Mouse (Mus musculus) cerebellum, adult 9-11 months (tissue): ENCODE measurements around the gene Gm45623.

Experiments used
- DNase-seq: peaks from one replicate; pipeline ENCODE4 v3.0.0; 2022

The Gm45623 gene

DNA sequence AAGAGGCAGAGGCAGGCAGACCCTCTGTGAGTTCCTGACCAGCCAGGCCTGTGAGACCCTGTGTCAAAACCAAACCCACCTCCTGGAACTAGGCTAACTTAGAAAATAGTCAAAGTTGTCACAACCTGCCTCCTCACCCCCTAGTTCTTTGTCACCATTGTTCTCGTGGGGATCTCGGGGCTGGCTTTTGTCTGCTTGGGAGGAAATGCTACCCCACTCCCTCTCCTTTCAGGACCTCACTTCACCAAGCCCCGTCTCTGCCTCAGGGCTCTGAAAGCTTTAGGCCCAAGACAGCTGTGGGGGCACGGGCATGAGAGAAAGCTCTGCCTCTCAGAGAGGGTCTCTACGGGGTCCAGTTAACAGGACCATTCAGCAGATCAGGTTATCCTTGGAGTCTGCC is 1.9 kb downstream of the Gm45623 start:
- DNase-seq: no peak

DNA sequence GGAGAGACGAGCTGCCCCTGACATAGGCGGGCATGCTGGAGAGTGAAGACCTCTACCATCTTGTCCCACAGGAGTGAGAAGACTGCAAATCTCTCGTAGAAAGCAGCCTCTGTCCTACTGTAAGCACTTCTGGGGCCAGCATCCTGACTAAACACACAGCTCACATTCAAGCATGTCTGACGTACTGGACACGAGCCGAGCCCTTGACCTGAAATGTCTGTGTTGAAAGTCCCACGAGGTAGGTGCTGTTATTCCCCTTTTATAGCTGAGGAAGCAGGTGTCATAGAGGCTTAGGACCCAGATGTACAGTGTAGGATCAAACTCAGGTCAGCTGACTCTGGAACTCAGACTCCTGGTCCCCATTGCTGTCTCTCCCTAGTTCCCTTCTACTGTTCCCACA is 4.2 kb downstream of the Gm45623 start:
- no peak for DNase-seq

DNA sequence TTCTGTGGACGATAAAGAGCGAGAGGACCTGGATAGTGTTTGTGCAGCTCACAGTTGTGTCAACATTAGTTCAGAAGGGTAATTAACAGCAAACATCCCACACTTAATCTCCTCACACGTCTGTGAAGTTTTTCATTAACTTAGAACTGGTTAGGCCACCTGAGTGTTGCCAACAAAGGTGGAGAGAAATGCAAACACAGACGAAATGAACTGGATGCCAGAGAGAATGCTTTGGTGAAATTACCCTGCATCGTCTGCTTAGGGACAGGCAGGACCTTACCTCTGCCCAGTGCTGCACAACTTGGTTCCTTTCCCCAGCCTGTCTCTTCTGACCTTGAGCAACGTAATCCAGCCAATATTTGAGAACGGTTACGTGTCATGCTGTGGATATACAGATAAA is 6.1 kb downstream of the Gm45623 start:
- DNase-seq: no peak

DNA sequence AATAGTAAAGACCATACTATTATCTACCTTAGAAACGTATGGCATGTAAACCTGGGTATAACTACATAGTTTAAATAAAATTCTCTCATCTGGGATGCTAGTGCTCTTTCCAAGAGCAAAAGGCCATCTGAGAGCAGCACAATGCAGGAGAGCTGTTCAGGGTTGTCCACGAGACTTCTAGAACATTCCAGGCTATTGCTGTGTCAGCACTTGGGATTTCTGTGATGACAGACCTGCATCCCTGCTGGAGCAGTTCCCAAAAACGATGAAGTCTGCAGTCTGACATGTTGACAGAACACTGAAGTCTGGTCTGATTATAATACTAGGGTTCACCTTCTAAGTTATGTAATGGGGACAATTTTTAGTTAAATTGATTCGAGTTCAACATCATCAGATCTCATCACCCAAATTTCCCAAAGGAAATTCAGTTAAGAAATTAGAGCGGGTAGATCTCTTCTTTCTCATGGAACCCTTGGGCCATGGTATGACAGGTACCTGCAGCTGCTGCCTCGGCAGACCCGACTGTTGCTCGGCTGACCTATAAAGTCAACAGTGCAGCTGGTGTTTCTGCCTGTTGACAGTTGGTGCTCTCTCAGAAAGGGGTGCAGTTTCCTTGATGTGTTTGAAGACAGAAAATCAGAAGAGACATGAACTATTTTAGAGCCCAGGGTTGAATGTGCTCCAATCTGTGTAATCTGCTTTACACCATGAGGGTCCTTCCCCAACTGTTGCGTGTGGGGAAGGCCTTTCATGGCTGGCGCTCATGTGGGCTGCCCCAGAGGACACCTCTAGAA is 6.7 kb downstream of the Gm45623 start:
- no peak for DNase-seq

DNA sequence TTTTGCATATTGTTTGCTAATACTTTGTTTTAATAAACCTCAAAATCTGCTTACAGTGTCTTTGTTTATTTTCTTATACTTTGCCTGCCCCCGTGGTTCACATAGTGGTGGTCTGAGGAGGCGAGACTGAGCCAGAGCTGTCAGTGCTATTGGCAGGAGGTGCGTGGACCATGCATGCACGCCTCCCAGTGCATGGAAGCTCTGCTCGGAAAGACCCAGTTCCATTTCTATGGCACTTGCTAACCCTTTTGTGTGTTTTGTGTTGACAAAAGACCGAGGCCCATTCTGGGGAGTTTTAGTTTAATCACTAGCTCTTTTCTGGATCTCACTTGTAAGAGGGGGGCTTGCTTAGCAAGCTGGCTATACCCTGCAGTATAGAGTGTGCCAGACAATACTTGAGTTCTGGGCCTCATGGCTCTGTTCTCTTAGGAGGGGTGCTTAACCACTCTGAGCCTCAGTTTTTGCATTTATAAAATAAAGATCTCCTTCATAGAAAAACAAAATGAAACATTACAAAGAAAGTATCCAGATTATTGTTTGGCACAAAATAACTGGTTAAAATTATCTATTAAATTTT is 11.2 kb downstream of the Gm45623 start:
- DNase-seq: no peak

DNA sequence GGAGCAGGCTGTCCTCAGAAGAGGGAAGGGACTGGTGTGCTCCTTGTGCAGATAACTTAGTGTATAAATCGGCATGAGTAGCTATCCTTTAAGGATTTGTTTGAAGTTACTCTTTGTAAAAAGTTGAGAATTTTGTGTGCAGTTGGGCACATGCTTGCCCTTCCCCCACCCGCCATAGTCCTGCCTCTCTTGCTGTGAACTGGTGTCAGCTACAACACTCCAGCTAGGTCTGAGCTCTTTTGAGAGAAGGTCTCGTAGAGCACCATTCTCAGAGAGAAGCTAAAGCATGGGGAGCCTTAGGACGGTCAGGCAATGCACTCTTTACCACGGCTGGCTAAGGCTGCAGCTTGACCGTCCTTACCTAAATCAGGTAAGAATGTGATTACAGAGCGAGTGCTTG is 11.9 kb downstream of the Gm45623 start:
- no peak for DNase-seq

DNA sequence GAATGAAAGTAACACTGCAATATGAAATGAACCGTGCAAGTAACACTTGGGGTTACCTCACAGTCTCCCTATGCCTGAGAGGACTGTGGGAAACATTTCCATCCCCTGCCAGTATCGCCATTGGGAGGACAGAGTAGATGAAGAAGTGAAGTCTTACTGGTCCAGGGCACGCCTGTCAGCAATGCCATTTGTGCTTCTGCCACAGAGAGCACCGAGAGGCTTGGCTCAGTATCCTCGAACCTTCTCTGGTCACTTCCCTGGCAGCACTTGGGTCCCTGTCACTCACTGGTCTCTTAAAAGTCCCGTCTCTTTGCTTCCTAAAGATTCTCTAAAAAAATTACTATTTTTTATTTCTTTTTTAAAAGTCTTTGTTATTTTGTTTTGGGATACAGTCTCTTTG is 13.1 kb downstream of the Gm45623 start:
- DNase-seq: no peak

DNA sequence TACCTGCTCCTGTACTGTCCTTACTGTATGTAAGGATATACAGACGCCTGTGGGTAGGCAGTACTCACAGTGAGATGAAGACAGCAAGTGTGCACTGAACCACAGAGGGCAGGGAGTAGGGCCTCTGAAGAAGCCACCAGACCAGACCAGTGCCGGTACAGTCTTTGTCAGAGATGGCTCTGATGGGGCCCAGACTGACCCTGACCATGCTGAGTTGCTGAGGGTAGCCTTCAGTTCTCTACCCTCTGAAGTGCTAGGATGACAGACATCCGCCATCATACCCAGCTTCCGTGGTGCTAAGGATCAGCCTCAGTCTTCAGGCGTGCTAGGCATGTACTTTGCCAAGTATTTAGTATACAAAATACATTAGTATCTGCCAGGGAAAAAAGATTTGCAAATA is 14.1 kb downstream of the Gm45623 start:
- no peak for DNase-seq

DNA sequence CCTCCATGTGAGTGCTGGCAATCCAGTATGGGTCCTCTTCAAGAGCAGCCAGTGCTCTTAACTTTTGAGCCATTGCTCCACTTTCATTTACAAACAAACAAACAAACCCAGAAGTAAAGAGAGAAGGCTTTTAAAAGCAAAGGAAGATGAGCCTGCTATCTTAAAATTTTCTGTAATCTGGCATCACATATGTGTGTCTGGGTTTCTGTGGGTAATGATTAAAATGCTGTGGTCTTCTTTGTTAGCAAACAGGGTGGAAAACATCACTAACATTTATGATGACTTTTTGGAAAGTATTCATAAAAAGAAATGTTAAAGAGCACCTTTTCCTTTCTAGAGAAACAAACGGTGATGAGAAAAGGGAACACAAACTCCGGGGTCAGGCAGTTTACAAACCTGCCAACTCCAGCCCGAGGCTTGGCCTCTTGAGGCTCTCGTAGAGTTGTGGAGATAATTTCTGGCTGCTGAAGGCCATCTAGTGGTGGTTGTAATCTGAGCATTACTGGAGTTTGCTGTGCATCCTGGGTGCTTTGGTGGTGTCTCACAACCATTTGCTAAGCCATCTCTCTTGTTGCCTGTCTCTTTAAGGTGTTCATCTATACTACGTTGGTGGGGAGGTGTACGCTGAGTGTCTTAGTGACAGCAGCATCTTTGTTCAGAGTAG is 18.3 kb downstream of the Gm45623 start:
- no peak for DNase-seq

DNA sequence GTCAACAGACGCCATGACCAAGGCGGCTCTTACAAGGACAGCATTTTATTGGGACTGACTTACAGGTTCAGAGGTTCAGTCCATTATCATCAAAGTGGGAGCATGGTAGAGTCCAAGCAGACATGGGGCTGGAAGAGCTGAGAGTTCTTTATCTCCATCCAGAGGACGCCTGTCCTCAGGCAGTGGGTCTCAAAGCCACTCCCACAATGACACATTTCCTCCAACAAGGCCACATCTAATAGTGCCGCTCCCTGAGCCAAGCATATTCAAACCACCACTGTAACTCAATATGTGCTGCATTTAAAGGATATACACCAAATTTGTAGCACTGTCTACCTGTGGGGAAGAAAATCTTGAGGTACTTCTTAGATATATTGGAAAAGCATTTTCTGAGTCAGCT is 19.0 kb downstream of the Gm45623 start:
- no peak for DNase-seq

DNA sequence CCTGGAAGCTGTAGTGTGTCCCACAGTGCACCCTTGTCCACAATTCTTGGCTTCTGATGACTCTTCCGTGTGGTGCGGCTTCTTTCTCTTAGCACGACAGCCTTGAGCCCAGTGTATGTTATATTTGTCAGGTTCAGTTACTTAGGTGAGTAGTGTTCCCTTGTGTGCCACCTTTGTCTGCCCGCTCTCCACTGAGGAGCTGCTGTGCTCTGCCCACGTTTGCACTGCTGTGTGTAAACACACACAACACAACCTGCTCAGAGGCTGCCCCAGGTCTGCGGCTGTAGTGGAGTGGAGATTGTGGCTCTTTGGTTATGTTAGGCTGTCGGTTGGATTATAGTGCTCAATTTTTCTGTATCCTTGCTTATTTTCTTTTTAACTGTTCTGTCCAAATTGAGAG is 24.6 kb downstream of the Gm45623 start:
- DNase-seq: no peak

DNA sequence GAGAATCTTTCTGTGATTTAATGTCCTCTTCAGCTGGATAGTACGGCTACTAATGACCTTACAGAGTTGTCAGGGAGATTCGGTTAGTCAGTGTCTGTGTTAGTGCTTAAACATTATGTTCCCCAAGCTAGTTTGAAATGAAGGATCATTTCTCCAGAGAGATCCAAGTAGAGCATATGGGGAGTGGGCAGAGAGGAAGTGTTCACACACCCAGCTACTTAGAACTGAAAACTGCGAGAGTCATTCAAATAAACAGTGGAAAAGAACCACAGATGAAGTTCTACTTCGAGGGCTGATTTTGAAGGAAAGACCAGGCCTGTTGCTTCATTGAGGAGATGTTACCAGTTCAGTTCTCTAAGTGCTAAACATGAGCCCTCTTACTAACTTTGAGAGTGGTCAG is 27.1 kb downstream of the Gm45623 start:
- no peak for DNase-seq

DNA sequence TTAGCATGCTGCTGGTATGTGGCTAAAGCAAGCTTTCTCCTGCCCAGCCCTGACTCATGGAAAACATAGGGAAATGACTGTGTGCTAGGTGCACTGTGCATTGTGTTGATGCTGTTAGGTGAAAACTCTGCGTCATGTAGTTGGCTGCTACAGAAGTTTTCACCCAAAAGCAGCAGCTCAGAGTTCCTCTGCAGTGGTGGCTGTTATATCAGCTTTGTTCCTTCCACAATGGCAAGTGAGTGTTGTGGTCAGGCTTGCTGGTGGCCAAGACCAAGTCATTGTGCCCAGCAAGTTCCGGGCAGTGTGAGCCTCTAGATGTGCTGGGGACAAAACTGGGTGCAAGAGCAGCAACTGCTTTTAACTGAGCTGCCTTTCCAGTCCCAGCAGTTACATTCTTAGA is 41.4 kb downstream of the Gm45623 start:
- DNase-seq: no peak

DNA sequence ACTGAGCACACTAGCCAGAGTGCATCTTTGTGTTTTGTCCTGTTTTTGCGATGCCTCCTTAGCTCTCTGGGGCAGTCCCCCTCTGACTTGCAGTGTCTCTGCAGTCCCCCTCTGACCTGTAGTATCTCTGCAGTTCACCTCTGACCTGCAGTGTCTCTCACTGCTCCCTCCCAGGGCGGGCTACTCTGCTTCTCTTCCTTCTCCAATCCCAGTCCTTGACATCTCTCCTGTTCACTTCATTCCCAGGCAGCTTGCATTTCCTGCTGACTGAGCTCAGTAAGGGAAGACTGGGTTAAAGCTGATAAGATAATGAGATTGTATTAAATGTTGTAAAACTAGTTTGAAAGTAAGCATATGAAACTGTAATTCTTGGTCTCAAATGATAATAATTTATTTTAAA is 43.0 kb downstream of the Gm45623 start:
- no peak for DNase-seq

DNA sequence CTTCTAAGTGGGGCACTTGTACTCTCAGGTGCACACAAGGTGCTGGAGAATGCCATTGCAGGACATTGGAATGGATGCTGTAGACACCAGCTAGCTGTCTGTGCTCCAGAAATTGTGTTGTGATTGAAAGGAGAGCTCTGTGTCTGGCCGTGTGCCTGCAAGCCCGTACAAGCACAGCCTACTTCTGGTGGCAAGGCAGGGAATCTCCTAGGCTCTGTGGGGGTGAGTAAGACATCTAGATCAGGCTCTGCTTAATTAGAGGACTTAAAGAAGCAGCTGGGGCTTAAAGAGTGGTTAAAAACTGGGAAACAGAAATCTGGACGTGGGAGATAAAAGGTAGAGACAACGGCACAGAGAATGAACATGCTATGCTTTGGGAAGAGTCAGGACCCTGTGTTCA is 46.0 kb downstream of the Gm45623 start:
- DNase-seq: no peak

DNA sequence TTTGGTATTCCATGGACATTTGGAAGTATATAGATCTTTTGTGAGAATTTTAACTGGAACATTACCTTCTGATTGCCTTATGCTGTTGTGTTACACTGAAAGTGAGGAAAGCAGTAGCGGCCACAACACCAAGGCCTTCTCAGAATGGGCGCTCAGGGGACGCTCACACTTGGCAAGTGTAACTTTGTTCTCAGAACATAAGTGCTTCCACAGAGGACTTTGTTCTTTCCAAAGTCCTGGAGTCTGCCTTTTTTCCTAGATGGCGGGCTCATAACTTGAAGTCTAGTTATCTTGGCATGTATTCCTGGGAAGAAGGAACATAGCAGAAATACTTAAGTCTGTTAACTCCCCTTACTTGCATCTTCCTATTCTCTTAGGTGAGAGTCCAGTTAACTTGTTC is 46.5 kb downstream of the Gm45623 start:
- DNase-seq: no peak

DNA sequence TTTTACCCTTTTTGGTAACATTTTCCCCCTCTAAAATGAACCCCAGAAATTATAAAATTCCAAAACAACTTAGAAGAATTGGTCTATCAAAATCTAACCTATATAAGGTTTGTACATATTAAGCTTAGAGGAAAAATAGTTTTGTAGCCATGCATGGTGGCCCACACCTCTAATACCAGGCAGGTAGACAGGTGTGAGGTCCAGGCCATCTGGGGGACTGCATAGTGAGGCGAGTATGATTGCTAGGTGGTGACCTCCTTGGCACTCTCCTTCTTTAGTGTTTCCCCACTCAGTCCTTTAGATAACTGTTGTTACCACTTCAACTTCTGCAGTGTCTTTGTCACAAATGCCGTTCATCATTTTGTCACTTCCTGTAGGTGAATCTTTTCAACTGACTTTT is 49.0 kb downstream of the Gm45623 start:
- DNase-seq: no peak

DNA sequence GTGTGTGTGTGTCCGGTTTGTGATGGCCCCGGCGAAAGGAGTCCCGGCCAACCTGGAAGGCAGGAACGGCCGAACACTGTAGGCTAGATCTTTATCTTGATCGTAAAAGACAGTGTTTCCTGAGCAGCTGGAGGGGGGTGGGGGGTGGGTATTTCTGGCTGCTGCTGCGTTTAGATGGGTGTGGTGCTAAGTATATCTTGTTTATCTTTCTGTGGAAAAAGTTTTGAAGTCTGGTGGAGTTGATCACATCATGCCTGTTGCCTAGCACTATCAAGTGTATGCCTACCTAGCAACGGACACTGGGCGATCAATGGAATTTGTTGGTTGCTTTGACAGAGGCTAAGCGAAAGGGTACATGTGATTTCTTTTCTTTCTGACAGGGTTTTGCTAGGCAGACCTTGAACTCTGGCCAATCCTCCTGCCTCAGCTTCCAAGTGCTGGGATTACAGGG is 49.7 kb downstream of the Gm45623 start:
- DNase-seq: peak; percentile 48

DNA sequence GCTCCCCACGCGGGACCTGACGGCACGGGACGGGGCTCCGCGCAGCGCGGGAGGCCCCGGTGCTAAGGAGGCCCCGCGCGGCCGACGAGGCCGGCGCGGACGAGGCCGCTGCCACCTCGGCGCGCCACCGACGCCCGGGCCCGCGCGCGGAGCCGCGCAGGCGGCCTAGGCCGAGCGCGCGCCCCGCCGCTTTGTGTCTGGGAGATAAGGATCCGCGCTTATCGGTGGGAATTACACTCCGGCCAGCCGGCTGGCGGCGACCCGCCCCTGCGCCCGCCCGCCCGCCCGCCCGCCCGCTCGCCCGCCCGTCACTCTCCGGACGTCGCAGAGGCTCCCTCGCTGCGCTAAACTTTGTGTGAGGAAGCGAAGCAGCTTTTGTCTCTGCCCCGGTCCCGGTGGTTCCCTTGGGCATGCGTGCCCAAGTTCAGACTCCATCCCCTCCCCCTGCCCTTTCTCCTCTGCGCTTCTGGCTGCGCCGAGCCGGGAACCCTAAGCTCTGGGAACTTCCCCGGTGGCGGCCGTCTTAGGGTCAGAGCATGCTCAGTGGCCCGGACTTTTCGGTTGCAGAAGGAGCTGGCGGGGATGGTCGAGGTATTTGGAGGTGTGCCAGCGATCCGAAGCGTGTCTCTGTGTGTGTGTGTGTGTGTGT is 50.3 kb downstream of the Gm45623 start:
- peak; percentile 80 for DNase-seq

DNA sequence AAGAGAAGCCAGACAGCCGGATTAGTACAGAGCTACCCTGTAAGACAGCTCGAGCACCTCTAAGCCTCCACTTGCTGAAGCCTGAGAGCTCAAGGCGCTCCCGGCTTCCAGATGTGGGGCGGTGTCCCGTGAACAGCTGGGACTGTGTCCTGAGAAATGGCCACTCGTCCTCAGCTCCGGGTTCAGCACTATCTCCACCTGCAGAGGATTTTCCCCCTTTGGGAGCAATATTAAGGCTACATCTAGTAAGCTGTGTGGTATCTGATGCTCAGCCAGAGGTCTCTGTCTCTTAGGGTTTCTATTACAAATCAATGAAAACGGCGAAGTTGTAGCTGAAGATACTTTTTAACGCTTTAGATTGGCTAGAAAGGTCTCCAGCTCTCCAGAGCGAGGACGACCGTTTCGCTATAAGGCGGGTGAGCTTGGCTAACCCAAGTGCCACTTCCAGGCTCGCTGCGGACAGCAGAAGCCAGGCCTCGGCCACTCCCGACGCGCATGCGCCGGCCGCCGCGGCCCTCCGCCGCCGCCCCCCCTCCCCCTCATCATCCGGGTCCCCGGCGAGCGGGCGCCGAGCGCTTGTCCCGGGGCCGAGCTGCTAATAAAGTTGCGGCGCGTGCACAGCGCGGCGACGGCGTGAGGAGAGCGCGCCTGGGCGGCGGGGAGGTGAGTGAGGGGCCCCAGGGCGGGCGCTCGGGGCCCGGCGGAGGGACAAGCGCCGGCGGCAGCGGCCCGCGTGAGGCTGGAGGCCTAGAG is 51.0 kb downstream of the Gm45623 start, which contains the start of gene Smad5:
Gene Smad5 (plus strand): TSS at position 542 of the 753 bp plus-strand sequence.
- peak; percentile 92 for DNase-seq
